Mouse (Mus musculus): Measurements from ENCODE around the gene Syk.

DNA sequence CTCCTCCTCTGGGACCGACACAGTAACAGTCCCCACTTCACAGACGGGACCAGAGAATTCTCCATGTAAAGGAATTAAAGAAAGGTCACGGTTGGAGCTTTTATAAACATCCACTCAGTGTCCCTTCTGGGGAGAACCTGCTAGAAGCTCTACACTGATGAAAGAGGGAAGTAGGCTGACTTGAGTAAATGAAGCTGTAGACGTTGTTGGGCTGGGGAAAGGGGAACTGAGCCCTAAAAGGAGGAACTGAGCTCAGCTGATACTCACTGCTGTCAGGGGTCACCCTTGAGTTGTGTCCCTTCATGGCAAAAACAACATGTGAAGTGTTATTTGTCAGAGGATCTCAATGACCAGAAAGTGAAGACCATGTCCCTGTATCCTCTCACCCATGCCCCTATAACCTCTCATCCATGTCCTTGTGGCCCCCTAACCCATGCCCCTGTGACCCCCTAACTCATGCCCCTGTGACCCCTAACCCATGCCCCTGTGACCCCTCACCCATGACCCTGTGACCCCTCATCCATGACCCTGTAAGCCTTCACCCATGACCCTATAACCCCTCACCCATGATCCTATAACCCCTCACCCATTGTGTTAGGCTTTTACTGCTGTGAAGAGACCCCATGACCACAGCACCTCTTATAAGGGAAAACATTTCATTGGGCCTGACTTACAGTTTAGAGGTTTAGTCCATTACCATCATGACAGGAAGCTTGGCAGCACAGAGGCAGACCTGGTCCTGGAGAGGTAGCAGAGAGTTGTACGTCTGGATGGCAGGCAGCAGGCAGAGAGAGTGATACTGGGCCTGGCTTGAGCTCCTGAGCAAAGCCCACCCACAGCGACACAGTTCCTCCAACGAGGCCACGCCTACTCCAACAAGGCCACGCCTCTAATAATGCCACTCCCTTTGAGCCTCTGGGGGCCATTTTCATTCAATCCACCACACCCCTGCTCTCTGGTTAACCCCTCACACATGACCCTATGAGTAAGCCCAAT is 10.2 kb upstream of the Syk start:
- TF ChIP-seq POLR2A (IDR thresholded peaks at IDR 0.05; ENCODE audit: control insufficient read depth, extremely low read depth, insufficient read depth, low read length, poor library complexity) (no peak), CTCF (IDR thresholded peaks at IDR 0.05; ENCODE audit: borderline replicate concordance, control insufficient read depth, extremely low read depth, insufficient read depth, low read length, poor library complexity) (no peak)
